Mouse (Mus musculus) heart, adult 18-20 months (tissue): ENCODE data around the gene Cgas. TPM values are rescaled to one million over a fixed set of nuclear protein-coding genes. Genes with fewer than 3 reads are reported as not detected.

Experiments
- DNase-seq, 2 experiments: peaks; one replicate each; pipeline ENCODE4 v3.0.0; 2021 to 2022; ENCODE audit warnings: mixed read lengths in 1 of 2
- total RNA-seq, 2 experiments: library from RNA; stranded (reverse); gene quantifications; 2 replicates each; pipeline ENCODE4 v1.2.3; 2021

Gene Cgas
- total RNA-seq, 2 experiments from 2014 or later: 0.39 to 0.42 TPM

- no peak for DNase-seq
Measured at GRCm38 (mm10) chr9:78463337-78463736, 20.3 kb upstream of the Cgas start.

- no peak for DNase-seq
Measured at GRCm38 (mm10) chr9:78457026-78457425, 14.0 kb upstream of the Cgas start.

- peak in 1 of 2 experiments; percentile 56 for DNase-seq
Measured at GRCm38 (mm10) chr9:78451382-78451781, 8.3 kb upstream of the Cgas start.

- no peak for DNase-seq
Measured at GRCm38 (mm10) chr9:78450404-78450803, 7.4 kb upstream of the Cgas start.

- DNase-seq: peak; percentile 93 to 94
Measured at GRCm38 (mm10) chr9:78447973-78448873, 5.2 kb upstream of the Cgas start, which contains the start of the genes Mto1 and Gm17324. Gene Mto1, plus strand, starts transcription at chr9:78448208. Gene Gm17324, minus strand, starts transcription at chr9:78448786.

GRCm38 (mm10) chr9:78447606-78447972 lies 4.6 kb upstream of the Cgas start:
- DNase-seq: no peak

GRCm38 (mm10) chr9:78442237-78442578 lies 829 bp downstream of the Cgas start:
- DNase-seq: no peak

- DNase-seq: no peak
Measured at GRCm38 (mm10) chr9:78439426-78439825, 3.6 kb downstream of the Cgas start.

GRCm38 (mm10) chr9:78432471-78432870 lies 10.6 kb downstream of the Cgas start:
- DNase-seq: no peak

GRCm38 (mm10) chr9:78430486-78430885 lies 12.6 kb downstream of the Cgas start:
- no peak for DNase-seq

GRCm38 (mm10) chr9:78429551-78429950 lies 13.5 kb downstream of the Cgas start:
- no peak for DNase-seq

- no peak for DNase-seq
Measured at GRCm38 (mm10) chr9:78428870-78429432, 14.1 kb downstream of the Cgas start.

GRCm38 (mm10) chr9:78428185-78428584 lies 14.9 kb downstream of the Cgas start:
- DNase-seq: peak; percentile 21 to 29

GRCm38 (mm10) chr9:78427362-78427781 lies 15.7 kb downstream of the Cgas start:
- no peak for DNase-seq

- DNase-seq: no peak
Measured at GRCm38 (mm10) chr9:78401596-78401995, 41.4 kb downstream of the Cgas start.

- no peak for DNase-seq
Measured at GRCm38 (mm10) chr9:78400570-78400969, 42.5 kb downstream of the Cgas start.

- DNase-seq: no peak
Measured at GRCm38 (mm10) chr9:78396517-78396916, 46.5 kb downstream of the Cgas start.

- DNase-seq: peak; percentile 7 to 12
Measured at GRCm38 (mm10) chr9:78395630-78396351, 47.2 kb downstream of the Cgas start, which contains the start of gene Ddx43. Gene Ddx43, plus strand, starts transcription at chr9:78395777.

GRCm38 (mm10) chr9:78395244-78395629 lies 47.8 kb downstream of the Cgas start:
- no peak for DNase-seq

- DNase-seq: no peak
Measured at GRCm38 (mm10) chr9:78394602-78395001, 48.4 kb downstream of the Cgas start.

- no peak for DNase-seq
Measured at GRCm38 (mm10) chr9:78393741-78394140, 49.3 kb downstream of the Cgas start.

GRCm38 (mm10) chr9:78389981-78390380 lies 53.1 kb downstream of the Cgas start:
- no peak for DNase-seq

- no peak for DNase-seq
Measured at GRCm38 (mm10) chr9:78386947-78387346, 56.1 kb downstream of the Cgas start.
